Mouse (Mus musculus) limb, embryonic 13.5 days (tissue): ENCODE measurements around the gene Olfr122. TPM values are rescaled to one million over a fixed set of nuclear protein-coding genes. Genes with fewer than 3 reads are reported as not detected.

Source experiments
- ATAC-seq: fragments of 200-750 bp; cut with Nextera tagmentation; 2 replicates; pipeline ENCODE4 v1.8.0; 2017; ENCODE audit warnings: low read depth, moderate number of reproducible peaks, moderate TSS enrichment; ENCODE audit not compliant: low FRiP score
- H3K27ac ChIP-seq: fragments of 300-500 bp; sonication (generic); 2 replicates; pipeline ENCODE4 v1.5.1; 2015; ENCODE audit warnings: inconsistent platforms, mild to moderate bottlenecking, moderate library complexity
- H3K27me3 ChIP-seq: fragments of 300-500 bp; sonication (generic); 2 replicates; pipeline ENCODE4 v1.6.1; 2015; ENCODE audit warnings: mild to moderate bottlenecking, inconsistent platforms
- H3K36me3 ChIP-seq: fragments of 300-500 bp; sonication (generic); 2 replicates; pipeline ENCODE4 v1.6.1; 2015; ENCODE audit warnings: inconsistent platforms, mild to moderate bottlenecking, moderate library complexity
- H3K4me1 ChIP-seq: fragments of 300-500 bp; sonication (generic); 2 replicates; pipeline ENCODE4 v1.6.1; 2015; ENCODE audit warnings: inconsistent platforms
- H3K4me2 ChIP-seq: fragments of 300-500 bp; sonication (generic); replicated peaks from 2 replicates; pipeline ENCODE4 v1.6.1; 2015; ENCODE audit warnings: inconsistent platforms, mild to moderate bottlenecking, moderate library complexity
- H3K4me3 ChIP-seq: fragments of 300-500 bp; sonication (generic); 2 replicates; pipeline ENCODE4 v1.5.1; 2015; ENCODE audit warnings: moderate library complexity, mild to moderate bottlenecking, inconsistent platforms
- H3K9ac ChIP-seq: fragments of 300-500 bp; sonication (generic); 2 replicates; pipeline ENCODE4 v1.6.1; 2015; ENCODE audit warnings: mild to moderate bottlenecking, inconsistent platforms
- H3K9me3 ChIP-seq: fragments of 300-500 bp; sonication (generic); 2 replicates; pipeline ENCODE4 v1.6.1; 2016; ENCODE audit warnings: inconsistent platforms
- WGBS: fragments of 180-500 bp; shearing (Covaris S2); methylation state at CpG from one replicate; pipeline ENCODE4 v1.1.7; 2015; 5-methylcytosine and 5-hydroxymethylcytosine counted together
- polyA plus RNA-seq: library from polyadenylated mRNA; unstranded; fragments of >200 nt; fragmentation: Nextera tagmentation; extraction: Ambion mirVana; gene quantifications from 2 replicates; pipeline ENCODE4 v1.2.1, GENCODE M21; 2015

Gene Olfr122
- not detected in 2 replicates for polyA plus RNA-seq

DNA sequence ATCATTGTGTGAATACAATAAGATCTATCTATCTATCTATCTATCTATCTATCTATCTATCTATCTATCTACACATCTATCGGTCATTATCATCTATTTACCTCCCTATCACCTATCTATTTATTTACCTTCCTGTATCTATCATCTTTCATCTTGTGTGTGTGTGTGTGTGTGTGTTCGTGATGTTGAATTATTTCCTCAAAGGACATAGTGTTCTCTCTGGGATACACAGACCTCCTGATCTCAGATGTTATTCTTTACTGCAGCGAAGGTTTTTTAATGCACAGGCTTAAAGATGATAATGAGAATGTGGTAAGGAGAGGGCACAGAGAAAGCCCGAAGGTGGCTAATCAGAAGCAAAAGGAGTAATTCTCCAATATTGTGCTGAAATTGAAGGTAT lies at the start of gene Olfr122:
TSS of gene Olfr122 (plus strand) at position 301 of the 400 bp plus-strand sequence.
- no peak within 1 kb of the TSS for H3K9ac ChIP-seq
- H3K36me3 ChIP-seq, result no peaks in the 10 kb centered on the region
- no peak within 1 kb of the TSS for H3K4me2 ChIP-seq
- 0 out of 2 replicates have a peak, but pooled peaks cover 5% of the 10 kb centered on the region for H3K9me3 ChIP-seq
- no peak for ATAC-seq
- no peaks in the 10 kb centered on the region for H3K27me3 ChIP-seq
- H3K4me1 ChIP-seq, result no peaks in the 10 kb centered on the region
- no peak within 1 kb of the TSS for H3K4me3 ChIP-seq
- 84% methylated on average over 4 of the region's 4 CpGs for WGBS
- H3K27ac ChIP-seq, result no peak within 1 kb of the TSS

DNA sequence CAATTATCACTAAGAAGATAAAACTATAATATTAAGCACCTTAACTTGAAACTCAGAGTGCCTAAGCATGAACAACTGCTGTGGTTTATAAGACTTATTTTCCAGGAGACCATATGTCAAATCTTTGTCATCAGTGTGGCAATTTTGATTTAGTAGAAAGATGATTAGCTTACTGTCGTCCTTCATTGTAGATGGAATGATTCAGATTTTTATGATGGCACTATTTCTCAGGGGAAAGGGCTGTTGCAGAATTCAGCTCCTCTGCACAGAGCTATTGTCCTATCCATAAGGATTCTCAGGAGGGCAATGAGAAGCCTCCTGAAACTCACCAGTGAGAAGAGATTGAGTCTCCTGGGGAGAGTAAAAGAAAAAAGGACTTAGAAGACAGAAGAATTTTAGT lies 46.9 kb upstream of the Olfr122 start, which contains the start of gene Olfr120:
TSS of gene Olfr120 (plus strand) at position 301 of the 400 bp plus-strand sequence.
- WGBS, result 79% methylated on average over 1 of the region's 1 CpGs
- H3K27ac ChIP-seq, result no peak within 1 kb of the TSS
- no peaks in the 10 kb centered on the region for H3K27me3 ChIP-seq
- no peak within 1 kb of the TSS for H3K4me2 ChIP-seq
- no peak within 1 kb of the TSS for H3K9ac ChIP-seq
- H3K4me1 ChIP-seq, result no peaks in the 10 kb centered on the region
- H3K4me3 ChIP-seq, result no peak within 1 kb of the TSS
- H3K36me3 ChIP-seq, result no peaks in the 10 kb centered on the region
- H3K9me3 ChIP-seq, result no peaks in the 10 kb centered on the region
- ATAC-seq, result no peak

DNA sequence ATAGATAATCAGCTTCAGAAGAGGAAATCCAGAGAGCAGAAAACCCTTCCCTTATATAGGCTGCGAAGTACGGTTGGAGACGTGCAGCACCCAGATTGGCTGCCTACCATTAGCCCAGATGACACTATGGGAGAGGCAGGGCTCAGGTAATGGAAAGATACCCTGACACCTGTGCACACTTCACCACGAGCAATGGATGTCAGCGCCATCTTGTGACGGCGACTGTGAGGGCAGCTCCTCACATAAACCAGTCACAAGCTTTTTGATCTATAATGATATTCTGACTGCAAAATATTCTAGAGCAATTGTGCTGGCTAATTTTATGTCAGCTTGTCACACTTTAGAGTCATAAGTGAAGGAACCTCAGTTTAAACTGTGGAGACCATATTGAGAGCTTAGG lies 30.3 kb upstream of the Olfr122 start:
- no peaks in the 10 kb centered on the region for H3K36me3 ChIP-seq

DNA sequence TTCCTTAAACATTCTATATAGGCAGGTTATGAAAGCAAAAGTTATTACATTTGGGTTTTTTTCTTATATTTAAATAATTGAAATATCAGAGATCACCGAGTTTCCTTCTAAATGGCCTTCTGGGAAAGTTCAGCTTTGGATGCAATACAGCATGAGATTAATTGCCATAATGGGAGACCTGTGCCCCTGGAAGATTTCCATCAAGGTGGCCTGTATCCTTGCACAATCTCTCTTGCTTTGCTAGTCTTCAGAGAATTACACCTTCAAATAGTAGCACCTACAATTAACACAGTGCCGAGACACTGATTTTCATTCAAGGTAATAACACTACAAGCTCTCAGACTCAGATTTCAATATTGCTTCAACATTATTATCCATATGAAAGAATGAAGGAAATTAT lies 24.8 kb downstream of the Olfr122 start, which contains the start of gene Olfr123:
TSS of gene Olfr123 (plus strand) at position 301 of the 400 bp plus-strand sequence.
- H3K27ac ChIP-seq, result no peak within 1 kb of the TSS
- no peak within 1 kb of the TSS for H3K4me2 ChIP-seq
- no peaks in the 10 kb centered on the region for H3K36me3 ChIP-seq
- no peaks in the 10 kb centered on the region for H3K27me3 ChIP-seq
- WGBS, result 84% methylated on average over 2 of the region's 2 CpGs
- ATAC-seq, result no peak
- no peak within 1 kb of the TSS for H3K9ac ChIP-seq
- no peak within 1 kb of the TSS for H3K4me3 ChIP-seq
- H3K4me1 ChIP-seq, result no peaks in the 10 kb centered on the region
- no peaks in the 10 kb centered on the region; the same call in 1 of the 2 replicates for H3K9me3 ChIP-seq

More for the DNA sequence above, 30.3 kb upstream of the Olfr122 start:
- H3K9ac ChIP-seq, result no peak overlapping the region
- 52% methylated on average over 7 of the region's 7 CpGs for WGBS
- no peaks in the 10 kb centered on the region for H3K27me3 ChIP-seq
- no peak for ATAC-seq
- H3K4me1 ChIP-seq, result no peaks in the 10 kb centered on the region
- no peak overlapping the region for H3K4me2 ChIP-seq
- no peak overlapping the region for H3K27ac ChIP-seq
- no peak overlapping the region for H3K4me3 ChIP-seq
- H3K9me3 ChIP-seq, result no peaks in the 10 kb centered on the region

DNA sequence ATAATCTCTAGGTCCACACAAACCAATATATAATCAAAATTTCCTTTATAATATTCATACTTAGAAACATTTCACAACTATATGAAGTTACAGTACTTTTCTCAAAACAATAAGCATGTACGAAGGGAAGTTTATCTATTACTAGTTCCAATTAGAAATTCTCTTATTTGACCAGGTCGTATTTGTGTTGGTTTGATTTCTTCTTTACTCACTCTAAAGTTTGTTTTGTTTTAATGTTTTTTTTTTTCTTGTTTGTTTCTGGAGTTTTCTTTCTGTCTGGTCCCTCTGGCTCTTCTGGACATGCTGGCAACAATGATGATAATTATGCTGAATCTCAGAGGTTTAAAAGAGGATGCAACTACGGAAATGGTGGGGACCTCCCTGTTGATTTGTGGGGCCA lies 31.2 kb downstream of the Olfr122 start, which contains the start of gene Olfr124:
TSS of gene Olfr124 (plus strand) at position 301 of the 400 bp plus-strand sequence.
- Histone ChIP-seq H3K36me3 (no peaks in the 10 kb centered on the region), H3K9ac (no peak within 1 kb of the TSS), H3K9me3 (no peaks in the 10 kb centered on the region), H3K4me2 (no peak within 1 kb of the TSS), H3K27me3 (no peaks in the 10 kb centered on the region), H3K4me3 (no peak within 1 kb of the TSS), H3K27ac (no peak within 1 kb of the TSS), H3K4me1 (no peaks in the 10 kb centered on the region)
- 78% methylated on average over 3 of the region's 3 CpGs for WGBS
- no peak for ATAC-seq

Other genes starting within 250 kb of the Olfr122 start
- not detected in 2 replicates for gene Olfr112, start 199.2 kb upstream of the Olfr122 start, polyA plus RNA-seq
- gene Olfr113, start 190.9 kb upstream of the Olfr122 start, polyA plus RNA-seq, result not detected in 2 replicates
- gene Olfr114, start 175.9 kb upstream of the Olfr122 start, polyA plus RNA-seq, result not detected in 2 replicates
- gene Olfr115, start 141.5 kb upstream of the Olfr122 start, polyA plus RNA-seq, result not detected in 2 replicates
- gene Olfr116, start 141.4 kb upstream of the Olfr122 start, polyA plus RNA-seq, result not detected in 2 replicates
- not detected in 2 replicates for gene Olfr117, start 104.8 kb upstream of the Olfr122 start, polyA plus RNA-seq
- not detected in 2 replicates for gene Olfr118, start 101.6 kb upstream of the Olfr122 start, polyA plus RNA-seq
- not detected in 2 replicates for gene Olfr119, start 72.0 kb upstream of the Olfr122 start, polyA plus RNA-seq
- not detected in 2 replicates for gene Olfr120, start 46.8 kb upstream of the Olfr122 start, polyA plus RNA-seq
- not detected in 2 replicates for gene Olfr121, start 19.8 kb upstream of the Olfr122 start, polyA plus RNA-seq
- not detected in 2 replicates for gene Olfr123, start 24.9 kb downstream of the Olfr122 start, polyA plus RNA-seq
- gene Olfr124, start 31.3 kb downstream of the Olfr122 start, polyA plus RNA-seq, result not detected in 2 replicates
- not detected in 2 replicates for gene Olfr125, start 64.3 kb downstream of the Olfr122 start, polyA plus RNA-seq
- not detected in 2 replicates for gene Olfr126, start 78.9 kb downstream of the Olfr122 start, polyA plus RNA-seq
- not detected in 2 replicates for gene Olfr127, start 131.8 kb downstream of the Olfr122 start, polyA plus RNA-seq
- not detected in 2 replicates for gene Olfr128, start 151.9 kb downstream of the Olfr122 start, polyA plus RNA-seq
- gene Olfr761, start 184.5 kb downstream of the Olfr122 start, polyA plus RNA-seq, result not detected in 2 replicates